Mouse (Mus musculus): ENCODE measurements around the gene Adipor1. TPM values are rescaled to one million over a fixed set of nuclear protein-coding genes. Genes with fewer than 3 reads are reported as not detected.

The Adipor1 gene
- polyA plus RNA-seq, 1 experiment from 2014 or later, result 130 TPM

- Histone ChIP-seq H3K9ac (ENCODE audit: low read depth, low read length) (no peak within 1 kb of the TSS), H3K27ac (ENCODE audit: low read depth, low read length) (no peak within 1 kb of the TSS), H3K4me2 (no peak within 1 kb of the TSS), H3K4me1 (ENCODE audit: control insufficient read depth, insufficient read depth, low read length) (peaks cover 5% of the 10 kb centered on the region; the same call in 1 of the 2 replicates), H3K4me3 (ENCODE audit: low read depth, low read length) (no peak within 1 kb of the TSS), H3K9me3 (replicated peaks; ENCODE audit: control insufficient read depth, low read length) (no peaks in the 10 kb centered on the region), H3K36me3 (ENCODE audit: control insufficient read depth, insufficient read depth, low read length) (no peaks in the 10 kb centered on the region), H3K27me3 (ENCODE audit: control insufficient read depth, insufficient read depth, low read length) (0 out of 2 replicates have a peak, but pooled peaks cover 2% of the 10 kb centered on the region)
- no peak for ATAC-seq (replicated peaks; ENCODE audit: insufficient number of reproducible peaks, low FRiP score, low TSS enrichment)
- 86% methylated on average over 1 of the region's 1 CpGs for WGBS (ENCODE audit: insufficient replicate concordance)
Measured at GRCm38 (mm10) chr1:134385666-134386065, 29.5 kb upstream of the Adipor1 start, which contains the start of gene 4933406M09Rik. TSS of gene 4933406M09Rik (plus strand) at chr1:134385940.

GRCm38 (mm10) chr1:134393827-134394226 lies 21.4 kb upstream of the Adipor1 start:
- 52% methylated on average over 5 of the region's 5 CpGs for WGBS (ENCODE audit: insufficient replicate concordance)
- no peak for ATAC-seq (replicated peaks; ENCODE audit: insufficient number of reproducible peaks, low FRiP score, low TSS enrichment)
- Histone ChIP-seq H3K9me3 (replicated peaks; ENCODE audit: control insufficient read depth, low read length) (no peaks in the 10 kb centered on the region), H3K4me3 (ENCODE audit: low read depth, low read length) (no peak overlapping the region), H3K27ac (ENCODE audit: low read depth, low read length) (no peak overlapping the region), H3K9ac (ENCODE audit: low read depth, low read length) (no peak overlapping the region), H3K4me2 (no peak overlapping the region), H3K27me3 (ENCODE audit: control insufficient read depth, insufficient read depth, low read length) (no peaks in the 10 kb centered on the region), H3K36me3 (ENCODE audit: control insufficient read depth, insufficient read depth, low read length) (no peaks in the 10 kb centered on the region), H3K4me1 (ENCODE audit: control insufficient read depth, insufficient read depth, low read length) (no peaks in the 10 kb centered on the region)

GRCm38 (mm10) chr1:134398210-134398609 lies 17.0 kb upstream of the Adipor1 start:
- H3K9me3 ChIP-seq (replicated peaks; ENCODE audit: control insufficient read depth, low read length), result no peaks in the 10 kb centered on the region; the same call in 1 of the 2 replicates
- H3K4me1 ChIP-seq (ENCODE audit: control insufficient read depth, insufficient read depth, low read length), result no peaks in the 10 kb centered on the region
- 91% methylated on average over 12 of the region's 12 CpGs for WGBS (ENCODE audit: insufficient replicate concordance)
- no peak overlapping the region for H3K27ac ChIP-seq (ENCODE audit: low read depth, low read length)
- no peak overlapping the region for H3K4me3 ChIP-seq (ENCODE audit: low read depth, low read length)
- H3K36me3 ChIP-seq (ENCODE audit: control insufficient read depth, insufficient read depth, low read length), result no peaks in the 10 kb centered on the region
- no peak for ATAC-seq (replicated peaks; ENCODE audit: insufficient number of reproducible peaks, low FRiP score, low TSS enrichment)
- no peak overlapping the region for H3K9ac ChIP-seq (ENCODE audit: low read depth, low read length)
- no peaks in the 10 kb centered on the region for H3K27me3 ChIP-seq (ENCODE audit: control insufficient read depth, insufficient read depth, low read length)
- no peak overlapping the region for H3K4me2 ChIP-seq

GRCm38 (mm10) chr1:134399735-134400134 lies 15.4 kb upstream of the Adipor1 start:
- Histone ChIP-seq H3K9me3 (replicated peaks; ENCODE audit: control insufficient read depth, low read length) (no peaks in the 10 kb centered on the region; the same call in 1 of the 2 replicates), H3K4me1 (ENCODE audit: control insufficient read depth, insufficient read depth, low read length) (no peaks in the 10 kb centered on the region), H3K4me2 (no peak overlapping the region), H3K27me3 (ENCODE audit: control insufficient read depth, insufficient read depth, low read length) (no peaks in the 10 kb centered on the region), H3K36me3 (ENCODE audit: control insufficient read depth, insufficient read depth, low read length) (no peaks in the 10 kb centered on the region), H3K27ac (ENCODE audit: low read depth, low read length) (no peak overlapping the region), H3K4me3 (ENCODE audit: low read depth, low read length) (no peak overlapping the region), H3K9ac (ENCODE audit: low read depth, low read length) (no peak overlapping the region)
- WGBS (ENCODE audit: insufficient replicate concordance), result 57% methylated on average over 5 of the region's 5 CpGs
- no peak for ATAC-seq (replicated peaks; ENCODE audit: insufficient number of reproducible peaks, low FRiP score, low TSS enrichment)

GRCm38 (mm10) chr1:134405509-134406413 lies 9.4 kb upstream of the Adipor1 start, which contains the start of gene Cyb5r1:
TSS of gene Cyb5r1 (plus strand) at chr1:134405559.
- Histone ChIP-seq H3K4me2 (peak within 1 kb of the TSS; percentile 78), H3K4me3 (ENCODE audit: low read depth, low read length) (peak within 1 kb of the TSS; percentile 81), H3K27ac (ENCODE audit: low read depth, low read length) (peak within 1 kb of the TSS; percentile 4; the same call in 1 of the 2 replicates), H3K36me3 (ENCODE audit: control insufficient read depth, insufficient read depth, low read length) (peaks cover 12% of the 10 kb centered on the region; the same call in 1 of the 2 replicates), H3K27me3 (ENCODE audit: control insufficient read depth, insufficient read depth, low read length) (no peaks in the 10 kb centered on the region), H3K9ac (ENCODE audit: low read depth, low read length) (peak within 1 kb of the TSS; percentile 79), H3K4me1 (ENCODE audit: control insufficient read depth, insufficient read depth, low read length) (peaks cover 6% of the 10 kb centered on the region), H3K9me3 (replicated peaks; ENCODE audit: control insufficient read depth, low read length) (no peaks in the 10 kb centered on the region)
- peak; percentile 99 for ATAC-seq (replicated peaks; ENCODE audit: insufficient number of reproducible peaks, low FRiP score, low TSS enrichment)
- 2% methylated on average over 43 of the region's 43 CpGs for WGBS (ENCODE audit: insufficient replicate concordance)

GRCm38 (mm10) chr1:134406414-134406771 lies 8.8 kb upstream of the Adipor1 start:
- Histone ChIP-seq H3K9ac (ENCODE audit: low read depth, low read length) (peak overlapping the region; percentile 79), H3K36me3 (ENCODE audit: control insufficient read depth, insufficient read depth, low read length) (peaks cover 12% of the 10 kb centered on the region; the same call in 1 of the 2 replicates)

GRCm38 (mm10) chr1:134408080-134408479 lies 7.1 kb upstream of the Adipor1 start:
- Histone ChIP-seq H3K9me3 (replicated peaks; ENCODE audit: control insufficient read depth, low read length) (no peaks in the 10 kb centered on the region), H3K36me3 (ENCODE audit: control insufficient read depth, insufficient read depth, low read length) (peaks cover 12% of the 10 kb centered on the region; the same call in 1 of the 2 replicates), H3K4me1 (ENCODE audit: control insufficient read depth, insufficient read depth, low read length) (peaks cover 6% of the 10 kb centered on the region), H3K4me2 (no peak overlapping the region), H3K4me3 (ENCODE audit: low read depth, low read length) (no peak overlapping the region), H3K27ac (ENCODE audit: low read depth, low read length) (no peak overlapping the region), H3K27me3 (ENCODE audit: control insufficient read depth, insufficient read depth, low read length) (no peaks in the 10 kb centered on the region), H3K9ac (ENCODE audit: low read depth, low read length) (no peak overlapping the region)
- 86% methylated on average over 8 of the region's 8 CpGs for WGBS (ENCODE audit: insufficient replicate concordance)
- ATAC-seq (replicated peaks; ENCODE audit: insufficient number of reproducible peaks, low FRiP score, low TSS enrichment), result no peak

More at GRCm38 (mm10) chr1:134406414-134406771, 8.8 kb upstream of the Adipor1 start:
- Histone ChIP-seq H3K4me1 (ENCODE audit: control insufficient read depth, insufficient read depth, low read length) (peaks cover 6% of the 10 kb centered on the region), H3K27ac (ENCODE audit: low read depth, low read length) (no peak overlapping the region), H3K4me2 (peak overlapping the region; percentile 78), H3K4me3 (ENCODE audit: low read depth, low read length) (peak overlapping the region; percentile 81), H3K27me3 (ENCODE audit: control insufficient read depth, insufficient read depth, low read length) (no peaks in the 10 kb centered on the region), H3K9me3 (replicated peaks; ENCODE audit: control insufficient read depth, low read length) (no peaks in the 10 kb centered on the region)
- ATAC-seq (replicated peaks; ENCODE audit: insufficient number of reproducible peaks, low FRiP score, low TSS enrichment), result 0 out of 2 replicates have a peak, but pooled peaks have one; percentile 16
- 36% methylated on average over 8 of the region's 8 CpGs for WGBS (ENCODE audit: insufficient replicate concordance)

GRCm38 (mm10) chr1:134411706-134412629 lies 3.2 kb upstream of the Adipor1 start:
- 89% methylated on average over 9 of the region's 9 CpGs for WGBS (ENCODE audit: insufficient replicate concordance)
- no peak overlapping the region for H3K9ac ChIP-seq (ENCODE audit: low read depth, low read length)
- no peak overlapping the region for H3K27ac ChIP-seq (ENCODE audit: low read depth, low read length)
- H3K9me3 ChIP-seq (replicated peaks; ENCODE audit: control insufficient read depth, low read length), result no peaks in the 10 kb centered on the region
- no peak overlapping the region for H3K4me2 ChIP-seq
- H3K4me3 ChIP-seq (ENCODE audit: low read depth, low read length), result no peak overlapping the region
- no peaks in the 10 kb centered on the region for H3K27me3 ChIP-seq (ENCODE audit: control insufficient read depth, insufficient read depth, low read length)
- peaks cover 11% of the 10 kb centered on the region for H3K4me1 ChIP-seq (ENCODE audit: control insufficient read depth, insufficient read depth, low read length)
- no peak for ATAC-seq (replicated peaks; ENCODE audit: insufficient number of reproducible peaks, low FRiP score, low TSS enrichment)
- peaks cover 12% of the 10 kb centered on the region; the same call in 1 of the 2 replicates for H3K36me3 ChIP-seq (ENCODE audit: control insufficient read depth, insufficient read depth, low read length)
